Mouse (Mus musculus): ENCODE measurements around the gene Pik3cd.

Pik3cd gene

GRCm38 (mm10) chr4:149684841-149685623, 17.3 kb downstream of the Pik3cd start:
- no peak for DNase-seq

- DNase-seq = no peak
Measured at GRCm38 (mm10) chr4:149683875-149684274, 18.5 kb downstream of the Pik3cd start.

DNA sequence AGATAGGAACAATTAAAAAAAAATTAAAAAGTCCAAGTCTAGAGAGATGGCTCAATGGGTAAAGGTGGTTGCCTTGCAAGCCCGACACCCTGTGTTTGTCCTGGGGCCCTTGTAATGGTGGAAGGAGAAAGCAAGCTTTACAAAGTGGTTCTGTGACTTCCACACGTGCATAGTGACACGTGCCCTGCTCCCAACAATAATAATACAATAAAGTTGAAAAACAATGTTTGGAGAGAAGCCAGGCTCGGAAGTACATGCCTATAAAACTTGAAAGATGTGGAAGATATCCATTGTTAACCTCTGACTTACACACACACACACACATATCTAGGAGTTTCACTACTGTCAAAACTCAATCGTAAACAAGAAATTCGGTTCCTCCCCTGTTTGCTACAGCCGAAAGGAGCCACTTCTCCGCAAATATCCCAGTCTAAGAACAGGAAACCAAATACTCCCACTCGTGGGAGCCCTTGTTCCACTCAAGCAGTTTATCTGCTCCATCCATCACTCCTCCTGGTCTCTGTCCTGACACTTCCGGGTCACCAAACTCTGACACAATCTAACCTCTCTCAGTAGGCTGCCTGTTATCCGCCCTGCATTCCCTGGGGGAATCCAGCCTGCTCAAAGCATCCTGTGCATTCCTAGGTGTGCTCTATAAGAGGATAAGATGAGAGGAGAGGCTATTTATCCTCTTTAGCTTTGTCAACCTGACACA, 23.2 kb downstream of the Pik3cd start:
- DNase-seq = no peak

- no peak for DNase-seq
Measured at GRCm38 (mm10) chr4:149678006-149678405, 24.4 kb downstream of the Pik3cd start.

- DNase-seq = peak; percentile 50 to 58
Measured at GRCm38 (mm10) chr4:149675378-149676261, 26.8 kb downstream of the Pik3cd start.

GRCm38 (mm10) chr4:149674814-149675377, 27.5 kb downstream of the Pik3cd start:
- no peak for DNase-seq

DNA sequence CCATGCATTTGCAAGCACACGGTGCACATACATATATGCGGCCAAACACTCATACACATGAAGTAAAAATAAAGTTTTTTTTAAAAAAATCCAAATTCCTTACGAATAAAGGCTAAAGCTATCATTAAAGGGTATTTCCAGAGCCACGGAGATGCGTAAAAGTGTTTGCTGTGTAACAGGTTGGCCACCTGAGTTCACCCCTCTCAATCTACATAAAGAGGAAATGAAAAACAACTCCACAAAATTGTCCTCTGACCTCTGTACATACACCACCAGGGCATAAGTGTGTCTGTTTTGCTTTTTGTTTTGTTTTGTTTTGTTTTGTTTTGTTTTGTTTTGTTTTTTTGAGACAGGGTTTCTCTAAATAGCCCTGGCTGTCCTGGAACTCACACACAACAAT, 29.6 kb downstream of the Pik3cd start:
- no peak for DNase-seq

DNA sequence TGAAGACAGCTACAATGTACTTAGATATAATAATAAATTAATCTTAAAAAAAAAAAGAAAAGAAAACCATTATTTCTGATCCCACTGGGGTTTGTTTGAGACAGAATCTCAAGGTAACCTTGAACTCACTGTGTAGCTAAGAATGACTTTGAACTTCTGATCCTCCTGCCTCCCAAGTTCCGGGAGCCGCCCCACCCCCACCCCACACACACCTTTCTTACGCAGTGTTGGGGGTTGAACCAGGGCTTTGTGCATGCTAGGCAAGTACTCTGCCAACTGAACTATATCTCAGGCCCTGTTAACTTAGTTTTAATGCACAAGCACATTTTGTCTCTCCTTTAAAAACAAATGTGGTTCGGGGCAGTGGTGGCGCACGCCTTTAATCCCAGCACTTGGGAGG, 31.2 kb downstream of the Pik3cd start:
- no peak for DNase-seq

GRCm38 (mm10) chr4:149665692-149666090, 36.7 kb downstream of the Pik3cd start:
- no peak for DNase-seq

GRCm38 (mm10) chr4:149665016-149665691, 37.2 kb downstream of the Pik3cd start:
- DNase-seq = peak; percentile 68 to 77

GRCm38 (mm10) chr4:149663849-149664503, 38.4 kb downstream of the Pik3cd start:
- DNase-seq = peak; percentile 44 to 48

DNA sequence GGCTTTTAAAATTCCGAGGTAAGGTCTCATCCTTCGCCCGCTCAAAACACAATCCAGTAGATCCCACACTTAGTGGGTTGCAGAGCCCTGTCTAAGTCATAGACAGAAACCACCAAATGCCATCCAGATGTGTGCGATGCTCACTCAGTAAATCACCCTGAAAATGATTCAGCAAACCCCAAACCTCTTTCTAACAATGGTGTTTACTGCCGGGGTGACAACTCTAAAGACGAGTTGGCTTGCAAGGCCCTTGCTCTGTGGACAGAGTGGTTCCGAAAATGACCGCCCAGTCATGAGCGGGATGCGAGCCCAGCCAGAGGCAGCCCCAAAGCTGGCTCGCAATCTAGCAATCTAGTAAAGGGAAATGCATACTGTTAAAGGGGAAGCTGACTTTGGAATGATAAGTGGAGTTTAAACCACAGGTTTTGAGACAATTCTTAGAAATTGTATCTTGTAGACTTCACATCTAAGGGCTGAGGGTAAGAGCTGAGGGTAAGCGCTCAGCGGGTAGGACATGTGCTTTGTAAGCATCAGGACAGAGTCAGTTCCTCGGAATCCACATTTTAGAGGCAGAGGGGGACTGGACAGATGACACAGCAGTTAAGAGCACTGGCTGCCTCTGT, 40.3 kb downstream of the Pik3cd start:
- no peak for DNase-seq

GRCm38 (mm10) chr4:149660598-149660997, 41.8 kb downstream of the Pik3cd start:
- DNase-seq = no peak

- no peak for DNase-seq
Measured at GRCm38 (mm10) chr4:149659495-149660116, 42.8 kb downstream of the Pik3cd start.

GRCm38 (mm10) chr4:149657858-149658416, 44.4 kb downstream of the Pik3cd start:
- DNase-seq = peak; percentile 81 to 86

- DNase-seq = peak; percentile 83
Measured at GRCm38 (mm10) chr4:149654232-149654631, 48.1 kb downstream of the Pik3cd start.

DNA sequence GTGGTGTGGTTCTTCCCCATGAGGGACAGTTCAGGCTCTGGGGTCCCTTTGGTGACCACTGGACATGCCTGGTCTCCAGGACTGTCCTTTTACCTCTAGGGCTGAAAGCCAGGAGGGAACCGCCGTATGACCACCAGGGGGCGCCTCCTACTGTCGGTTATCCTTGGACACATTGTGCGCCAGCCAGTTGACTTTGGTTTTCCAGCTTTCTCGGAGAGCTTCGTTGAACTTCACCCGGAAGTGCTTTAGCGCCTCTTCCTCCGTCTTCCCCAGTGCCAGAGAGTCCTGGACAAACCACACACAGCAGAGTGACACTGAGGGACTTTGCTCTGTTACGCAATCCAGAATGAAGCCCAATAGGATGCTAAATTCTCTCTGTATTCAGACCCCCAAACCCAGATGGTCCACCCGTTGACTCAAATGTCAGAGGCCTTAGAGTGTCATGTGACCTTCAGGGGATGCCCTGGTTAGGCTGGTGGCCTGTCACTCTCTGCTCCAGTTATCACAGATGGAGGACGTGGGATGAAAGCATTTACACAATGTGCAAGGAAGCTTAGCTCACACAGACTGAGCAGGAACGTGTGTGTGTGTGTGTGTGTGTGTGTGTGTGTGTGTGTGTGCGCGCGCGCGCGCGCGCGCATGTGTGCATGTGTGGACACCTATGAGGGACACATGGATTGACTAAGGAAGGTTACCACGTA, 51.7 kb downstream of the Pik3cd start:
- DNase-seq = peak; percentile 85

- DNase-seq = no peak
Measured at GRCm38 (mm10) chr4:149648031-149648805, 54.2 kb downstream of the Pik3cd start.

DNA sequence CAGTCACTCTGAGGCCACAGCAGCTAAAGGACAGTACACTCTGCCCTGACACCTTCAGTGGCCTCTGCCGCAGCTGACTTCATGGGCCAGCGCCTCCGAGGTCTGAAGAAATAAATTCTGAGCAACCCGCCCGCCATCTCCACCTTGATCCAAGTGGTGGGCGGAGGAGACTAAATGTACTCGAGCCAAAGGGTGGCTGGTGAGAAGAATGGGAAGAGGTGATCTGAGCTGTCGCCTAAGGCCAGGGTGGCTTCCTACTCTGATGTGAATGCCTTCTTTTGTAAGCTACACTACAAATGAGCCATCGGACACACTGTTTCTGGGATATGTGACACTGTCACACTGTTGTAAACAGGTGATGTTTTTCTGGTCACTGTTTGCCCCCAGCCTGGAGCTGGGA, 56.6 kb downstream of the Pik3cd start:
- no peak for DNase-seq
